Mouse (Mus musculus) right cerebral cortex, adult 18-20 months (tissue): ENCODE measurements at regions not wholly inside any gene's neighbourhood (a gene's known extent, or its start where the extent isn't known, plus 50 kb on each side); places are given as distances from the start of the nearest gene placed in this dataset.

Source experiments
- DNase-seq: peaks from one replicate; pipeline ENCODE4 v3.0.0; 2022; ENCODE audit warnings: mixed read lengths

GRCm38 (mm10) chr14:111149653-111150052 is 394.7 kb upstream of the Slitrk6 start:
- DNase-seq, result peak; percentile 42

DNA sequence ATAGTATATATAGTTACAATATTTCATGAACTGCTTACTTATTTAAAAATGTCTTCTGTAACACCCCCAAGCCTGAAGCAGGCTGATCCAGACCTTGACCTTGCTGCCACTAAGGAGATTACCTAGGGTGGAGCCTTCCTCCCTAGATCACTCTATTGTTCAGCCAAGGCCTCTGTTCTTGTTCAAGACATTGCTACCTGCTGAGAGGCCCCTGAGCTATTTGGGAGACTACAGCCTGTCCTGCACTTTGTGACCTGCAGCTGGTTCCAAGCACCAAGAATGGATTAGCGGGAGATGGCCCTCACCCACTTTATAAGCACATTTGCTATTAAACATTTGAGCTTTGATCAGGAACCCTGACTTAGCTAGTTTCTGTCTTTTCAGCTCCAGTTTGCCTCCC is 361.7 kb upstream of the Slitrk6 start:
- DNase-seq, result no peak

- no peak for DNase-seq
Observed at GRCm38 (mm10) chr14:111103579-111103978, 348.6 kb upstream of the Slitrk6 start.

DNA sequence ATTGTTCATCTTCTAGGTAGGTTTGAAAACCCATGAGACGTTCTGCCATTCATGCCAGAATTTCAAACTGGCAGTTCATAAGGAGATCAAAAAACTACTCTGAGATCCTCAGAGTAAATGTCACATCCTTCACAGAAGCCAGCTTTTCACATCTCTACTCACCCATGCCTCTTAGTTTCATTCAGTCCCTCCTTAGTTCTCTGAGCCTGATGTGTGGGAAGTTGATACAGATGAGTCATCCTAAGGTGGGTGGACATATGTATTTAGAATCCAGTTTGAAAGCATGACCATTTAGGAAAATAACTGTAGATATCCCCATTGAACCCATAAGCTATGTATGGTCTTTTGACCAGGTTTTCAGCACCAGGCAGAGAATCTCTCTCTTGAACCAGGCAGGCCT is 345.3 kb upstream of the Slitrk6 start:
- peak; percentile 11 for DNase-seq

DNA sequence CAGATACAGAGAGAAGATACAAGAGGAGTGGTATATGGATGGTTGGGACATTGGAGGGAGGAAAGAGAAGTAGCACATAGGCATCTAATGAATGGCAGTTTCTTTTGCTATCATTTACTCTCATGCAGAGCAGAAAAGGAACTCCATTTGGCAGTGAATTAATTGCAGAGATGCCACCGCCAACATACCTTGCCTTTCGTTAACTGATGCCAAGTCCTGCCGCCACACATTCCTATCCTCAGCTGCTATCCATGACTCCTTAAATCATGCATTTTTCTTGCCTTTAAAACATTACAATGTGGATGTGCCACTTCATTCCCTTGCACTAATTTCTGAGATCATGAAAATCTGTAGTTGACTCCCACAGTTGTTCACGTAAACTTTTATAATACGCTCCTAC is 341.3 kb upstream of the Slitrk6 start:
- DNase-seq, result peak; percentile 13

DNA sequence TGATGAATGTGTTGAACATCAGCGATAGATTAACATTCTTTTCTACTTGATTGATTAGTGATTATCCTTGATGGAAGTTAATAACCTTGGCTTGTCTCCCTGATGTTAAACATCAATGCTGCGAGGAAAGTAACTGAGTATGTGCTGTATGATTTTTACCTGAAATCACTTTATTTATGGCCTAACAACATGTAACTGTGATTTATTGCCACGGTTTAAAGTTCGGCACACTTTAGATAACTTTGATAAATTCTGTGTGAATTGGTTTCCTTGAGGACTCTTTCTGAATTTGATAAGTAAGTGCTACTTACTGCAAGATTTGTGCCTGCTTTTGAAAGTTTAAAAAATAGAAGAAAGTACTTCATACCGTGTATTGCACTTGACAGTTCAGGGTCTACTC is 319.6 kb upstream of the Slitrk6 start:
- no peak for DNase-seq

DNA sequence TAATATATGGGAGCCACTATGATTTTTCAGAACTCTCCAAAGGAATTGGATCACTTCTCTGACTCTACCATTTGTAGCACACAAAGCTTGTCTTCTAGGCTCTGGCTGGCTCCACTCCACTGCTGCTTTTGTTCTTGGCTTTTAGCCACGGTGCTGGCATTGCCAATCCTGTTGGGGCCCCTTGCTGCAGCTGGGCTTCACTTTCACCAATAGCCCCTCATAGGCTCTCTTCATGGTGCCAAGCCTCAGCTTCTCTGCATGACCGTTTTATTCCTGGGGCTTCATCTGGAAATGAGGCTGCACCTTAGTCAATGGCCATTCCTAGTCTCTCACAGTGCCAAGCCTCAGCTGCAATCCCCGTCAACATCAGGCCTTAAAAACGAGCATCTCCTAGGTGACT is 318.6 kb upstream of the Slitrk6 start:
- no peak for DNase-seq
